Mouse (Mus musculus) heart, adult 2 months (tissue): Measurements from ENCODE around the gene Rpl3.

Experiments used
- CTCF ChIP-seq: fragments of 200-600 bp; IDR thresholded peaks from 2 replicates; pipeline ENCODE4 v1.8.1; 2022; ENCODE audit warnings: antibody characterized with exemption, mild to moderate bottlenecking, moderate library complexity
- EP300 ChIP-seq: fragments of 200-500 bp; IDR thresholded peaks from 2 replicates; pipeline ENCODE4 v1.6.1; 2011; ENCODE audit warnings: low read depth, low read length, control low read depth; ENCODE audit not compliant: insufficient read depth
- POLR2A ChIP-seq: fragments of 200-500 bp; IDR thresholded peaks from 2 replicates; pipeline ENCODE4 v1.6.1; 2011; ENCODE audit warnings: mild to moderate bottlenecking, low read depth, low read length, control low read depth; ENCODE audit not compliant: insufficient read depth

DNA sequence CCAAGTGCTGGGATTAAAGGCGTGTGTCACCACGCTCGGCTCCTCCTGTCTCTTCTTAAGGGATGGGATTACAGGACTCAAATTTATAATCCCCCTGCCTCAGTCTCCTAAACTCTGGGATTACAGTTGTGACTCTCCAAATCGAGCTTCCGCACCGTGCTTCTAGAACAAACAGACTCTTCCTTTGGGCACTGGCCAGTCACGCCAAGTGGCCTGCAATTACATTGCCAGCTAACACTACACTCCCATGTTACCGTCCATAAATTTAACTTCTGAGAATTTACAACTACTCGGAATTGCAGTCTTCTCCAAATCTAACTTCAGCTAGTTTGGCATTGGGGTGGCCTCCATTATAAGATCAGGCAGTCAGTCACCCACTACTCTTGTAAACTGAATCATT, 40.8 kb upstream of the Rpl3 start:
- TF ChIP-seq CTCF: no peak
- TF ChIP-seq POLR2A: no peak
- no peak for TF ChIP-seq EP300
